Mouse (Mus musculus): Measurements from ENCODE around the gene Arfgap2. TPM values are rescaled to one million over a fixed set of nuclear protein-coding genes. Genes with fewer than 3 reads are reported as not detected.

Arfgap2 gene
- polyA plus RNA-seq, 1 experiment from 2014 or later: 60.7 TPM

DNA sequence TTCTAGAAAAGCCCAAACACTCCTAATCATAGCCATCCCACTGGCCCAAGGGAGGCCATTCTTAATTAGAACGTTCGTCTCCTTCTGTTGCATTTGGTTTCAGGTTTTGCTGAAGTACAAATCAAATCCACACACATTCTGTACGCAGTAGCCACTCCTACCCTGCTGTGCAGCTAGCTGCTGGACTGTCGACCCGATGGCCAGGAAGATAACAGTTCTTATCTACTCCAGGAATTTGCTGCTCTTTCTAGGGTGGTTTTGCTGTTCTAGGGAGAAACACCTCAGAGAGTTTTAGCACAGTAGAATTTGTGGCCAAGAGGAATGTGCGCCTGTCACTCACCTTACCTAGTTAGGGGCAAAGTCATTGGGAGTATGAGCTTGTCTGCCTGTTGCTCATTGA is 22.8 kb downstream of the Arfgap2 start:
- Histone ChIP-seq H3K9ac (no peak overlapping the region), H3K9me3 (replicated peaks) (no peaks in the 10 kb centered on the region), H3K4me2 (no peak overlapping the region), H3K36me3 (replicated peaks) (no peaks in the 10 kb centered on the region), H3K4me3 (replicated peaks) (no peak overlapping the region), H3K4me1 (replicated peaks) (peaks cover 9% of the 10 kb centered on the region), H3K27ac (replicated peaks) (no peak overlapping the region), H3K27me3 (no peaks in the 10 kb centered on the region)
- 24% methylated on average over 6 of the region's 6 CpGs for WGBS (ENCODE audit: insufficient replicate concordance)
- peak; percentile 36 for ATAC-seq (ENCODE audit: insufficient read depth)

DNA sequence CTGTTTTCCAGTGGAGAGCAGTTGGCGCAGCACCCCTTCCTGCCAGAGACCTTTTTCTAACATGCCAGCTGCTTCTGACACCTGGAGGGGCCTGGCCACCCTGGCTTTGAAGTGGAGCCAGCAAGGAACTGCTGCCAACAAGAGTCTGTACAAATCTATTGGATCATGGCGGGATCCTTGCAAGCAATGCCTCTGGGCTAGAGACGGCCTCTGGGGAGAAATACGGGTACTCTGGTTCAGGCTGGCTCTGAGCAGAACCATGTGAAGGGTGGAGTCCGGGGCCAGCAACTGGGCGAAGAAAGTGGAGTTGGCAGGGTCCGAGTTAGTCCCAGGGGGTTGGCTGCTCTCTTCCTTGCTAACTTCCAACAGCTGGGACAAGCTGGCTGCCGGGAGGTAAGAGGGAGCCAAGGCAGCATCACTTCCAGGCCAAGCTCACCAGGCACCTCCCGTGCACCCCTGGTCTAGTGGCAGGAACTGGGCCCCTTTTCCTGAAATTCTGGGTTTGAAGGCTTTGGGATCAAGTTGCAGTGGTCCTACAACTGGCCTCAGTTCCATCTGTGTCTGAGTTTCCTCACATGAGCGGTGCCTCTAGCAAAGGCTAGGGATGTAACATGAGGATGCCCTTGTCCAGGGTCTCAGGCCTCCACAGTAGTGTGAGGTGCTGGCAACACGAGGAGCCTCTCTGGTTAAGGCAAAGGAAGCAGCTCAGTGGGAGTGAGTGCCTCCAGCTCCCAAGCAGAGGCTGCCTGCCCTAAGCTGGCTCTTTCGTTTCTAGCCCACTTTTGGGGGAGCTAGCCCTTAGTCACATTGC is 26.6 kb downstream of the Arfgap2 start:
- WGBS (ENCODE audit: insufficient replicate concordance): 70% methylated on average over 12 of the region's 12 CpGs
- no peak overlapping the region for H3K27ac ChIP-seq (replicated peaks)
- no peak overlapping the region for H3K4me3 ChIP-seq (replicated peaks)
- H3K4me2 ChIP-seq: no peak overlapping the region
- H3K9me3 ChIP-seq (replicated peaks): no peaks in the 10 kb centered on the region
- no peak for ATAC-seq (ENCODE audit: insufficient read depth)
- no peaks in the 10 kb centered on the region for H3K36me3 ChIP-seq (replicated peaks)
- no peak overlapping the region for H3K9ac ChIP-seq
- peaks cover 9% of the 10 kb centered on the region for H3K4me1 ChIP-seq (replicated peaks)
- no peaks in the 10 kb centered on the region for H3K27me3 ChIP-seq

GRCm38 (mm10) chr2:91294226-91294625 is 29.5 kb downstream of the Arfgap2 start:
- H3K4me2 ChIP-seq: no peak overlapping the region
- H3K4me1 ChIP-seq (replicated peaks): no peaks in the 10 kb centered on the region
- no peak overlapping the region for H3K27ac ChIP-seq (replicated peaks)
- no peak overlapping the region for H3K9ac ChIP-seq
- no peaks in the 10 kb centered on the region for H3K9me3 ChIP-seq (replicated peaks)
- H3K4me3 ChIP-seq (replicated peaks): no peak overlapping the region
- H3K36me3 ChIP-seq (replicated peaks): no peaks in the 10 kb centered on the region
- WGBS (ENCODE audit: insufficient replicate concordance): 71% methylated on average over 3 of the region's 3 CpGs
- H3K27me3 ChIP-seq: no peaks in the 10 kb centered on the region
- no peak for ATAC-seq (ENCODE audit: insufficient read depth)

GRCm38 (mm10) chr2:91295895-91296294 is 31.1 kb downstream of the Arfgap2 start:
- 75% methylated on average over 5 of the region's 5 CpGs for WGBS (ENCODE audit: insufficient replicate concordance)
- Histone ChIP-seq H3K9me3 (replicated peaks) (no peaks in the 10 kb centered on the region), H3K4me2 (no peak overlapping the region), H3K27ac (replicated peaks) (no peak overlapping the region), H3K9ac (no peak overlapping the region), H3K36me3 (replicated peaks) (no peaks in the 10 kb centered on the region), H3K4me1 (replicated peaks) (no peaks in the 10 kb centered on the region), H3K27me3 (no peaks in the 10 kb centered on the region), H3K4me3 (replicated peaks) (no peak overlapping the region)
- no peak for ATAC-seq (ENCODE audit: insufficient read depth)

DNA sequence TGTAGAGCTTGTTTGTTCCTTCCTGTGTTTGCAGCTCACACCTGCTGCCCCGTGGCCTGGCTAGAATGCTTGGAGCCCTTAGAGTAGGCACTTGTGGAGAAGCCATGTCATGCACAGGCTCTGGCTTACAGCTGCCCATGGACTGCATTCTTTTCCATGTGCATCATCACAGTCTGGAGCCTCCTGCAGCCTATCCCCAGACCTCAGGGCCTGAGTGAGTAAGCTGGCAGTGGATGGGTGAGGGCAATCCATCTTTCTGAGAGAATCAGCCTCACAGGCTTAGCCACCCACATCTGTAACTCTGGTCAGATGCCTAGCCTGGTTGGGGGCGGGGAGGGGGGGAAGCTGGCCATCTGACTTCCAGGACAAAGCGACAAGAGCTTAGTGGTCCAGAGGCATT is 34.4 kb downstream of the Arfgap2 start:
- no peak for ATAC-seq (ENCODE audit: insufficient read depth)
- Histone ChIP-seq H3K27ac (replicated peaks) (no peak overlapping the region), H3K4me2 (no peak overlapping the region), H3K36me3 (replicated peaks) (no peaks in the 10 kb centered on the region), H3K27me3 (no peaks in the 10 kb centered on the region), H3K9ac (no peak overlapping the region), H3K9me3 (replicated peaks) (no peaks in the 10 kb centered on the region), H3K4me1 (replicated peaks) (no peaks in the 10 kb centered on the region), H3K4me3 (replicated peaks) (no peak overlapping the region)
- 57% methylated on average over 3 of the region's 3 CpGs for WGBS (ENCODE audit: insufficient replicate concordance)

- no peak overlapping the region for H3K27ac ChIP-seq (replicated peaks)
- no peaks in the 10 kb centered on the region for H3K27me3 ChIP-seq
- H3K4me3 ChIP-seq (replicated peaks): no peak overlapping the region
- H3K4me2 ChIP-seq: no peak overlapping the region
- H3K36me3 ChIP-seq (replicated peaks): no peaks in the 10 kb centered on the region
- 61% methylated on average over 2 of the region's 2 CpGs for WGBS (ENCODE audit: insufficient replicate concordance)
- ATAC-seq (ENCODE audit: insufficient read depth): no peak
- H3K9me3 ChIP-seq (replicated peaks): no peaks in the 10 kb centered on the region
- no peaks in the 10 kb centered on the region for H3K4me1 ChIP-seq (replicated peaks)
- no peak overlapping the region for H3K9ac ChIP-seq
Measured at GRCm38 (mm10) chr2:91300784-91301183, 36.0 kb downstream of the Arfgap2 start.

- no peak for ATAC-seq (ENCODE audit: insufficient read depth)
Measured at GRCm38 (mm10) chr2:91301836-91302235, 37.1 kb downstream of the Arfgap2 start.

GRCm38 (mm10) chr2:91302845-91303244 is 38.1 kb downstream of the Arfgap2 start:
- Histone ChIP-seq H3K4me1 (replicated peaks) (no peaks in the 10 kb centered on the region), H3K36me3 (replicated peaks) (no peaks in the 10 kb centered on the region), H3K27ac (replicated peaks) (no peak overlapping the region), H3K9ac (no peak overlapping the region), H3K27me3 (no peaks in the 10 kb centered on the region), H3K9me3 (replicated peaks) (no peaks in the 10 kb centered on the region), H3K4me3 (replicated peaks) (no peak overlapping the region), H3K4me2 (no peak overlapping the region)
- ATAC-seq (ENCODE audit: insufficient read depth): no peak
- WGBS (ENCODE audit: insufficient replicate concordance): 54% methylated on average over 3 of the region's 3 CpGs

More at GRCm38 (mm10) chr2:91301836-91302235, 37.1 kb downstream of the Arfgap2 start:
- 44% methylated on average over 2 of the region's 2 CpGs for WGBS (ENCODE audit: insufficient replicate concordance)
- H3K4me1 ChIP-seq (replicated peaks): no peaks in the 10 kb centered on the region
- no peaks in the 10 kb centered on the region for H3K27me3 ChIP-seq
- H3K4me2 ChIP-seq: no peak overlapping the region
- H3K4me3 ChIP-seq (replicated peaks): no peak overlapping the region
- no peak overlapping the region for H3K9ac ChIP-seq
- H3K9me3 ChIP-seq (replicated peaks): no peaks in the 10 kb centered on the region
- H3K27ac ChIP-seq (replicated peaks): no peak overlapping the region
- H3K36me3 ChIP-seq (replicated peaks): no peaks in the 10 kb centered on the region

DNA sequence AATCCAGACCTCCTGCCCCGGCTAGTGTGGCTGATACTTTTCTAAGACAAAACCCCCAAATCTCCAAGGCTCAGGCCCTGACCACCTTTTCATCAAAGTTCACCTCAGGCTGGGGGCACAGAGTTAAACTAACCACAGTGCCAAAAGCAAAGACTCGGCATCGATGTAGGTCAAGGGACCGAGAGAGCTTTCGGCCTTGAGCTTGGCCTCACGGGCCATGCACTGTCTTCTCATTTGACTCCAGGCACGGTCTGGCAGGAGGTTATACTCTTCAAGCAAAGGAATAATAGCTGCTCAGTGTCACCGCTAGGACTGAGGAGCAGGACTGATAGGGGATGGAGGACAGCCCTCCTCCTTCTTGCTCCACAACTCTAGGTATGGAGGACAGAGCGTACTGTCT is 41.2 kb downstream of the Arfgap2 start:
- 73% methylated on average over 9 of the region's 9 CpGs for WGBS (ENCODE audit: insufficient replicate concordance)

GRCm38 (mm10) chr2:91306589-91306988 is 41.8 kb downstream of the Arfgap2 start:
- H3K36me3 ChIP-seq (replicated peaks): no peaks in the 10 kb centered on the region
- no peaks in the 10 kb centered on the region for H3K4me1 ChIP-seq (replicated peaks)
- no peaks in the 10 kb centered on the region for H3K27me3 ChIP-seq
- no peak overlapping the region for H3K4me2 ChIP-seq
- H3K27ac ChIP-seq (replicated peaks): no peak overlapping the region
- no peaks in the 10 kb centered on the region for H3K9me3 ChIP-seq (replicated peaks)
- H3K4me3 ChIP-seq (replicated peaks): no peak overlapping the region
- H3K9ac ChIP-seq: no peak overlapping the region
- no peak for ATAC-seq (ENCODE audit: insufficient read depth)

More for the DNA sequence above, 41.2 kb downstream of the Arfgap2 start:
- Histone ChIP-seq H3K4me3 (replicated peaks) (no peak overlapping the region), H3K4me2 (no peak overlapping the region), H3K27me3 (no peaks in the 10 kb centered on the region), H3K4me1 (replicated peaks) (no peaks in the 10 kb centered on the region), H3K9me3 (replicated peaks) (no peaks in the 10 kb centered on the region), H3K9ac (no peak overlapping the region), H3K27ac (replicated peaks) (no peak overlapping the region), H3K36me3 (replicated peaks) (no peaks in the 10 kb centered on the region)
- no peak for ATAC-seq (ENCODE audit: insufficient read depth)

- Histone ChIP-seq H3K36me3 (replicated peaks) (no peaks in the 10 kb centered on the region), H3K27ac (replicated peaks) (no peak overlapping the region), H3K4me3 (replicated peaks) (no peak overlapping the region), H3K9ac (no peak overlapping the region), H3K9me3 (replicated peaks) (no peaks in the 10 kb centered on the region), H3K4me1 (replicated peaks) (no peaks in the 10 kb centered on the region), H3K27me3 (no peaks in the 10 kb centered on the region), H3K4me2 (no peak overlapping the region)
- ATAC-seq (ENCODE audit: insufficient read depth): no peak
- 39% methylated on average over 5 of the region's 5 CpGs for WGBS (ENCODE audit: insufficient replicate concordance)
Measured at GRCm38 (mm10) chr2:91308680-91309079, 43.9 kb downstream of the Arfgap2 start.

DNA sequence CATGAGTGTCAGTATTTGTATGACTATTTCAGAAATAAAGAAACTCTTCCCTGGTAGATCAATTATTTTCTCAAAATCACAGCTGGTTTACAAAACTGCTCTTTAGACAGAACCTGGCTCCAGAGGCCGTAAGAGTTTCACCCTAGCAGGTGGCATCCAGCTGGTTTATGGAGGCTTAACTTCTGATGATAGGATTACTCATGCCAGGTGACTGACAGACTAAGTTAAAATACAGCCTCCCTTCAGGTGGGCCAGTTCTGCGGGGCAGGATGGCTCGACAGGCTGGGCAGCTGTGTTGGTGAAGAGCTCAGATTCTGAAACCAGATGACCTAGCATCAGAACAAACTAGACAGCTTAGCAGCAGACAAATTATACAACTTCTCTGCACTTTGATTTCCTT is 44.8 kb downstream of the Arfgap2 start:
- no peak for ATAC-seq (ENCODE audit: insufficient read depth)
- no peaks in the 10 kb centered on the region for H3K36me3 ChIP-seq (replicated peaks)
- no peak overlapping the region for H3K4me3 ChIP-seq (replicated peaks)
- H3K27me3 ChIP-seq: no peaks in the 10 kb centered on the region
- 65% methylated on average over 3 of the region's 3 CpGs for WGBS (ENCODE audit: insufficient replicate concordance)
- H3K9me3 ChIP-seq (replicated peaks): no peaks in the 10 kb centered on the region
- H3K9ac ChIP-seq: no peak overlapping the region
- no peak overlapping the region for H3K27ac ChIP-seq (replicated peaks)
- H3K4me1 ChIP-seq (replicated peaks): no peaks in the 10 kb centered on the region
- H3K4me2 ChIP-seq: no peak overlapping the region
